8 mouse cellular contexts compared by ENCODE assay signal in genomic region chr15:31601646-31602374, GRCm38 (mm10). TPM values are rescaled to one million over a fixed set of nuclear protein-coding genes. Genes with fewer than 3 reads are reported as not detected.
DNase-seq lines count a peak whose midpoint lies in the region; ATAC-seq lines count a peak whose summit lies in the region.

Gene Cct5, minus strand, starts transcription at chr15:31601804.
Gene Fam173b, plus strand, starts transcription at chr15:31601852.

- DNase-seq in adrenal gland, adult (ENCODE audit: inconsistent age in 2 of 2, low spot score in 1 of 2) = peak; percentile 98 to 100
- peak; percentile 99 for DNase-seq in embryo, embryonic 10.5 days (ENCODE audit: low spot score)
- DNase-seq in gastrocnemius, postnatal 14 days = peak; percentile 96
- peak; percentile 97 for DNase-seq in left cerebral cortex, postnatal 10 days (ENCODE audit: extremely low spot score in 1 of 2, low spot score in 2 of 2)
- DNase-seq in right cerebral cortex, postnatal 25 days = peak; percentile 98
- peak; percentile 97 to 98 for DNase-seq in urinary bladder, postnatal 4 days (ENCODE audit: low spot score in 2 of 2)

- peak; percentile 89 for ATAC-seq in inflammation-experienced regulatory T-cells, adult 6 months
- ATAC-seq in megakaryocyte-erythroid progenitor cell, adult 5-6 weeks (replicated peaks; ENCODE audit: low FRiP score, low TSS enrichment, poor library complexity, severe bottlenecking) = peak; percentile 83

- intact Hi-C loops in gastrocnemius, postnatal 14 days (cut with DNase I; ENCODE audit: low total_unique reads) = no loop called here
- intact Hi-C loops in left cerebral cortex, postnatal 10 days (cut with DNase I) = no loop called here

RNA-seq across cellular contexts. Expression of gene Cct5, which starts in this region (rescaled TPM):
- total RNA-seq in gastrocnemius, postnatal 14 days (2021) = 100 to 1,000 TPM; 185 to 229 TPM
- 100 to 1,000 TPM; 381 to 446 (median 430) TPM for polyA plus RNA-seq in inflammation-experienced regulatory T-cells, adult 6 months (2017; shearing (Covaris generic))
- 100 to 1,000 TPM; 229 to 230 TPM for total RNA-seq in left cerebral cortex, postnatal 10 days (2021)
- 506 and 590 TPM in 2 replicates for total RNA-seq in megakaryocyte-erythroid progenitor cell, adult 5-6 weeks (2014; fragmentation: Nextera tagmentation)
- total RNA-seq in megakaryocyte-erythroid progenitor cell, adult 5-6 weeks (2017) = 614 and 625 TPM in 2 replicates

RNA-seq across cellular contexts. Expression of gene Fam173b, which starts in this region (rescaled TPM):
- total RNA-seq in gastrocnemius, postnatal 14 days (2021) = 10 to 100 TPM; 11.1 to 12.2 TPM
- 10 to 100 TPM; 22.1 to 28.3 (median 25.9) TPM for polyA plus RNA-seq in inflammation-experienced regulatory T-cells, adult 6 months (2017; shearing (Covaris generic))
- total RNA-seq in left cerebral cortex, postnatal 10 days (2021) = 10 to 100 TPM; 10.9 to 11.0 TPM
- 15.0 and 22.3 TPM in 2 replicates for total RNA-seq in megakaryocyte-erythroid progenitor cell, adult 5-6 weeks (2014; fragmentation: Nextera tagmentation)
- 5.7 and 11.0 TPM in 2 replicates for total RNA-seq in megakaryocyte-erythroid progenitor cell, adult 5-6 weeks (2017)

Comparison
In these comparisons a context has a peak if more than half of its experiments do, and no peak if none do; other contexts are left out.
1. Peak in every context shown above with its lines: DNase-seq and ATAC-seq.